Mouse (Mus musculus) bone marrow macrophage, adult 2 months (primary cell): Measurements from ENCODE around the gene Tirap. TPM values are rescaled to one million over a fixed set of nuclear protein-coding genes. Genes with fewer than 3 reads are reported as not detected.

Experiments used
- H3K27ac ChIP-seq: 2 replicates; pipeline ENCODE4 v1.5.1; 2012; ENCODE audit warnings: low read depth, low read length; ENCODE audit not compliant: insufficient read depth
- H3K4me1 ChIP-seq: 2 replicates; pipeline ENCODE4 v1.6.1; 2012; ENCODE audit warnings: low read length; ENCODE audit not compliant: control insufficient read depth, insufficient read depth
- H3K4me3 ChIP-seq: 2 replicates; pipeline ENCODE4 v1.5.1; 2012; ENCODE audit warnings: mild to moderate bottlenecking, low read length, moderate library complexity; ENCODE audit not compliant: insufficient read depth
- CTCF ChIP-seq: IDR thresholded peaks from 2 replicates; pipeline ENCODE4 v1.5.1; 2012; ENCODE audit warnings: low read depth, mild to moderate bottlenecking, low read length, moderate library complexity
- POLR2A ChIP-seq: IDR thresholded peaks from 2 replicates; pipeline ENCODE4 v1.6.1; 2012; ENCODE audit warnings: mild to moderate bottlenecking, low read depth, low read length, borderline replicate concordance
- polyA plus RNA-seq: library from polyadenylated mRNA; stranded (reverse); fragments of >200 nt; gene quantifications from 2 replicates; pipeline ENCODE4 v1.2.4, GENCODE M21; 2012; ENCODE audit not compliant: missing spikeins, insufficient read depth, insufficient read length

Tirap gene
- polyA plus RNA-seq, 1 experiment, result 9.5 TPM

- no peak for TF ChIP-seq POLR2A
- no peak for TF ChIP-seq CTCF
- Histone ChIP-seq H3K27ac (peak overlapping the region; percentile 41), H3K4me3 (peak overlapping the region; percentile 73), H3K4me1 (peaks cover 15% of the 10 kb centered on the region)
Measured at GRCm38 (mm10) chr9:35211573-35212511, 11.8 kb upstream of the Tirap start.

GRCm38 (mm10) chr9:35210542-35211474 is 10.7 kb upstream of the Tirap start, which contains the start of gene Foxred1:
Foxred1 (minus strand) TSS chr9:35211055.
- Histone ChIP-seq H3K4me3 (peak within 1 kb of the TSS; percentile 77), H3K4me1 (peaks cover 15% of the 10 kb centered on the region), H3K27ac (peak within 1 kb of the TSS; percentile 80)
- TF ChIP-seq CTCF (no peak), POLR2A (no peak)

DNA sequence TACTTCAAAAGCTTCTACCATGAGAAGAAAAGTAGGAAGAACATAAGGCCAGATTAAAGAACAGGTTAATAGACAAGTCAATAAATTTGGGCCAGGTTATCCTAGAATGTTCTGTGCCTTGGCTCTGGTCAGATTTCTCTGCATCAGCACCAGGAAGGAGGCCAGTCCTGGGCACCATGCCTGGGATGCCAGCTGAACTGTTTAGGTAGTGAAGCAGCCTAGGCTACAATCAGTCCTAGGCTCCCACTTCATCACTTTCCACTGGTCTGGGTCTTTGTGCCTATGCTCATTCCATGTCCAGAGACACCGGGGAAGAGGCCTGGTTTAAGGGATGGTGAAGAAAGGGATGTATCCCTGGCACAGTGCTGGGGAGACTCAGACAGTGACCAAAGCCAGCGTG is 4.3 kb upstream of the Tirap start:
- Histone ChIP-seq H3K4me3 (no peak overlapping the region), H3K4me1 (peaks cover 3% of the 10 kb centered on the region), H3K27ac (no peak overlapping the region)
- TF ChIP-seq POLR2A (no peak), CTCF (no peak)

DNA sequence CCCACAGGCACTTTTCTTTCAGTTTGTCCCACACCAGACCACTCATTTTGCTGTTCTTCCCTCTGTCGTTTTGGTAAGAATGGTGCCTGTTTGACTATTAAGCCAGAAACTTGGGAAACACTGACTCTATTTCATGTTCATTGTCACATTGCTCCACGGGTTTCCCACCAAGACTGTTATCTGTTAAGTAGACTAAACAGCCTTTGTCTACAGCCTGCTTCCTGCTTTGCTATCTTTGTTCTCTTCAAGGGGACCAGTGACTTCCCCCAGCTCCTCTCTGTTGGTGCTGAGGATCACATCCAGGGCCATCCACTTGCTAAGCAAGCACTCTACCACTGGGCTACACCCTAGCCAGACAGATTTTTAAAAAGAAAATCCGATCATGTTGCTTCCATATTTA is 3.4 kb upstream of the Tirap start:
- Histone ChIP-seq H3K27ac (no peak overlapping the region), H3K4me3 (no peak overlapping the region), H3K4me1 (peaks cover 4% of the 10 kb centered on the region; the same call in 1 of the 2 replicates)
- no peak for TF ChIP-seq POLR2A
- TF ChIP-seq CTCF, result no peak

GRCm38 (mm10) chr9:35200529-35201060 is 504 bp upstream of the Tirap start:
- H3K4me1 ChIP-seq, result peaks cover 9% of the 10 kb centered on the region

GRCm38 (mm10) chr9:35198945-35199771 is 933 bp downstream of the Tirap start:
- peak overlapping the region; percentile 32 for H3K27ac ChIP-seq
- H3K4me3 ChIP-seq, result peak overlapping the region; percentile 84
- H3K4me1 ChIP-seq, result peaks cover 9% of the 10 kb centered on the region
- TF ChIP-seq POLR2A (0 out of 2 replicates have a peak, but pooled peaks have one; percentile 17), CTCF (no peak)

More at GRCm38 (mm10) chr9:35200529-35201060, 504 bp upstream of the Tirap start:
- Histone ChIP-seq H3K27ac (no peak overlapping the region), H3K4me3 (no peak overlapping the region)
- TF ChIP-seq CTCF, result no peak
- no peak for TF ChIP-seq POLR2A

- H3K4me1 ChIP-seq, result peaks cover 9% of the 10 kb centered on the region
- no peak overlapping the region for H3K4me3 ChIP-seq
- TF ChIP-seq POLR2A (no peak), CTCF (no peak)
- no peak overlapping the region for H3K27ac ChIP-seq
Measured at GRCm38 (mm10) chr9:35198351-35198750, 1.7 kb downstream of the Tirap start.

DNA sequence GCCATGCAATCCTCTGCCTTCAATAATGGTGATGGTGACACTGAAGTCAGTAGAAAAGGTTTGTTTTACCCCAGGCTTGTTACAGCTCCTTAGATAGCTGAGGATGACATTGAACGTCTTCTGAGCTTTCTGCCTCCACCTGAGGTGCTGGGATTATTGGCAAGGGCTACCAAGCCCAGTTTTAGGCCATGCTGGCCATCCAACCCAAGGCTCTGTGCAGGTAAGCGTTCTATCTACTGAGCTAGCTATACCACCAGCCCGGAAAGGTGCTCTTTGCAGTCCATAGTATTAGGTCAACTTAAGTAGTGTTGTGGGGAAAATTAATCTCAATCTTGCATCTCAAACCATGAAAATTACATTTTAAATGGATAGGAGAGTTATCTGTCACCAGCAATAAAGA is 2.5 kb downstream of the Tirap start:
- no peak overlapping the region for H3K27ac ChIP-seq
- no peak overlapping the region for H3K4me3 ChIP-seq
- TF ChIP-seq POLR2A (no peak), CTCF (no peak)
- peaks cover 9% of the 10 kb centered on the region for H3K4me1 ChIP-seq
